Mouse (Mus musculus): ENCODE measurements around the gene Enthd1.

DNA sequence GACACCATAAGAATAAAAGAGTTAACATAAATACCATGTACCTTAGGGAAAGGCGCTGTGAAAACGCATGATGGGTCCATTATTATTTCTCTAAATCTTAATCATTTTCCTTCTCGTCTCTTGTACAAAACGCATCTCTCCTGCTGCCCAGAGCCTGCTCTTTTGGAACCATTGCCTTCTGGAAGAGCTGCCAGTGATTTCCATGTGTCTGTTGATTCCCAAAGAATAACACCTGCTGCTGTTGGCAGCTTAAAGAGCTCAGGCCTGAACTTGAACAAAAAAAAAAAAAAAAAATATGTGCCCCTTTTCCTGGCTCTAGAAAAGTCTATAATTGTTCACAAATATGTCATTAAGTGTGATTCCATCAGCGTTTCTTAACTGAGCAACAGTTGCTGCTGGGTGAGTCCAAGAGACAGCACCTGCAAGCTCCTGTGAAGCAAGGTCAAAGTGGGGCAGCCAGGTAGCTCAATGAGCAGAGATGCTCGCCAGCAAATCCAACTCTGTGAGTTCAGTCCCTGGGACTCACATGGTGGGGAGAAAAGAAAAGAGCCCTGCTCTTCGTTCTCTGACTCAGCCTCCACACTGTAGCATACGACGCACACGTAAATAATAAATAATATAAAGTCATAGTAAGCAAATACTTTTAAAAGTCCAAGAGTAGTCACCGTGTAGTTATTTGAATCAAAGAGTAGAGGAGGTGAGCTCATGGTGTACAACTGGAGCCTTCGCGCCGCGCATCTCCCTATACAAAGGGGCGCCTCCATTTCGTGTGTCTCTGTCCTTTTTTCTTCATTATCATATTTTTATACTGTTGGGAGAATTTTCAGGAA is 9.5 kb upstream of the Enthd1 start:
- no peak for TF ChIP-seq GATA1 (IDR thresholded peaks at IDR 0.05; ENCODE audit: borderline replicate concordance, low read length)
- no peak for TF ChIP-seq FLI1 (IDR thresholded peaks at IDR 0.05; ENCODE audit: low read length)
